Mouse (Mus musculus) brown adipose tissue, adult 24 weeks (tissue): ENCODE results near the gene Cracr2b. TPM values are rescaled to one million over a fixed set of nuclear protein-coding genes. Genes with fewer than 3 reads are reported as not detected.

ENCODE experiments used
- H3K27ac ChIP-seq: fragments of 200-500 bp; replicated peaks from 2 replicates; pipeline ENCODE4 v1.5.1; 2012; ENCODE audit warnings: low read depth, mild to moderate bottlenecking, low read length
- H3K4me1 ChIP-seq: fragments of 200-500 bp; 2 replicates; pipeline ENCODE4 v1.6.1; 2012; ENCODE audit warnings: low read length, mixed read lengths; ENCODE audit not compliant: control insufficient read depth, insufficient read depth, insufficient read length
- H3K4me3 ChIP-seq: fragments of 200-500 bp; 2 replicates; pipeline ENCODE4 v1.5.1; 2012; ENCODE audit warnings: low read depth, mild to moderate bottlenecking, low read length, moderate library complexity; ENCODE audit not compliant: insufficient read depth
- polyA plus RNA-seq: library from polyadenylated mRNA; stranded (reverse); fragments of >200 nt; gene quantifications from 2 replicates; pipeline ENCODE4 v1.2.4, GENCODE M21; 2012; ENCODE audit not compliant: missing spikeins, insufficient read depth, insufficient read length

Cracr2b gene
- polyA plus RNA-seq, 1 experiment: 9.8 TPM

DNA sequence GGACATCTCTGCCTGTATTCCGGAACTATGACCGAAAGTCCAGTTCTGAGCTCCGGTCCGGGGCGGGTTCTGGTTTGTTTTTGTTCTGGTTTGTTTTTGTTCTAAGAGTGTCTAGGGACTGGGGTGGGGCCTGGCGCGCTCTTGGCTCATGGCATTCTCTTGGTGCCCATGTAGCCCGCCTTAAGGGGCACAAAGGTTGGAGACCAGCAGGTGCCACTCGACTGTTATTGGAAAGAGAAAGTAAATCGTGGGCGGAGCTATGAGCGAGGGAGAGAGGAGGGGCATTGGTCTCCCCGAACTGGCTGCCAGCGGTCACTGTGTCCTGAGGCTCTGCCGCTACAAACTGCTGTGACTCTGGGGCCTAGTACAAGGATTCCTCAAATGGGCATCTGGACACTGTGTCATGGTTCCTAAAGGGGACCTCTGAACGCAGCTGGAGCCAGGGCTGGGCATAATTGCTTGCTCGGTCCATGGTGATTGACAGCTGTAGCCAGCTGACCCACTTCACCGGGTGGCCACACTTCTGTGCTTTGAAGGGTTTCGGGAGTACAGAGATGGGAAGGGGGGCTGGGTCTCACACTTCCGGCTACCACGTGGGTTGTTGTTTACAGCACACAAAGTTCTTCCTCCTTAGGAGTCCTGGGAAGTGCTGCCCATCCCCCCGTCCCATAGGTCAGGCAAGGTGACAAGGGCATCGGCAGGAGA is 5.1 kb upstream of the Cracr2b start:
- Histone ChIP-seq H3K27ac (peak overlapping the region; percentile 97), H3K4me3 (peak overlapping the region; percentile 91)

DNA sequence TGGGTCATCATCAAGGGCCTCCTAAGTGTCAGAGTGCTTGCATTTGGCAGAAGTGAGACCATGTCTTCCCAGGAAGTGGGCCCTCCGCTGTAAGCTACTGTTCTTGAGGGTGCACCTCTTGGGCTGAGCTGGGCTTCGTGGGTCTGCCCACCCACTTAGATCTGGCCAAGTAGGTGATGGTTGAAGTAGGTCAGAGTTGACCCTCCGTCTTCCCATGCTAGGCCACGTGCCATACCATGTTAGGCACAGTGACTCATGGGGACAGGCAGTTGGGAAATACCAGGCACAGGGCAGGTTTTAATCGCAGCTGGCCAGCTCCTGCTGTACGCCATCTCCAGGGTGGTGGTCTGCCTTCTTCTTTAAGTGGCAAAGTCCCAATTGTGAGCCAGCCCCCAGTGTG is 4.2 kb upstream of the Cracr2b start:
- peak overlapping the region; percentile 91 for H3K4me3 ChIP-seq
- H3K4me1 ChIP-seq: peaks cover 26% of the 10 kb centered on the region
- peak overlapping the region; percentile 97 for H3K27ac ChIP-seq

More for the DNA sequence above, 5.1 kb upstream of the Cracr2b start:
- peaks cover 24% of the 10 kb centered on the region for H3K4me1 ChIP-seq

DNA sequence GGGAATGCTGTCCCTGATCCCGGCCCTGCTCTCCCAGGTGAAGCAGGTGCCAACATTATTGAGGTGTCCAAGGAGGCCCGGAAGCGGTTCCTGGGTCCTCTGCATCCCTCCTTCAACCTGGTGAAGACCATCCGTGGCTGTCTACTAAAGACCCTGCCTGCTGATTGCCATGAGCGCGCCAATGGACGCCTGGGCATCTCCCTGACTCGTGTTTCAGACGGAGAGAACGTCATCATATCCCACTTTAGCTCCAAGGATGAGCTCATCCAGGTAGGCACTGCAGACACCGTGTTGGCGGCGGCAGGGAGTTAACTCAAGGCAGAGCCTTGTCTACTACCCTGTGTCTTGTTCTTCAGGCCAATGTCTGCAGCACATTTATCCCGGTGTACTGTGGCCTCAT is 3.7 kb upstream of the Cracr2b start:
- peaks cover 26% of the 10 kb centered on the region for H3K4me1 ChIP-seq
- peak overlapping the region; percentile 97 for H3K27ac ChIP-seq
- H3K4me3 ChIP-seq: peak overlapping the region; percentile 91

DNA sequence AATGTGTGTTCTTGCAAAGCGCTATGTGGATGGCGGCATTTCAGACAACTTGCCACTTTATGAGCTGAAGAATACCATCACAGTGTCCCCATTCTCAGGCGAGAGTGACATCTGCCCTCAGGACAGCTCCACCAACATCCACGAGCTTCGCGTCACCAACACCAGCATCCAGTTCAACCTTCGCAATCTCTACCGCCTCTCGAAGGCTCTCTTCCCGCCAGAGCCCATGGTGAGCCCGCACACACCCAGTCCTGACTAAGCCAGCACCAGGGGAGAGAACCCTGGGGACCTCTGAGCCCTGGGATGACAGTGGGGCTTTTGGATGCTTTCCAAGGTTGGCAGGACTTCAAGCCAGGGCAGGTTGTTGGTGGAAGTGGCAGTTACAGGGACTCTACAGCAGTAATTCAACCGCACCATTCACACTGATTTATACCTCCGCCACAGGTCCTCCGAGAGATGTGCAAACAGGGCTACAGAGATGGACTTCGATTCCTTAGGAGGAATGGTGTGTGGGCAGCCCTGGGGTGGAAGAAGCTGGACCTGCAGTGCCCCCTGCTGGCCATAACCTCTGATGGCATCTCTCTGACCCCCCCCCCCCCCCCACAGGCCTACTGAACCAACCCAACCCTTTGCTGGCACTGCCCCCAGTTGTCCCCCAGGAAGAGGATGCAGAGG is 2.8 kb upstream of the Cracr2b start:
- H3K27ac ChIP-seq: peak overlapping the region; percentile 97
- peaks cover 27% of the 10 kb centered on the region for H3K4me1 ChIP-seq
- H3K4me3 ChIP-seq: peak overlapping the region; percentile 4

DNA sequence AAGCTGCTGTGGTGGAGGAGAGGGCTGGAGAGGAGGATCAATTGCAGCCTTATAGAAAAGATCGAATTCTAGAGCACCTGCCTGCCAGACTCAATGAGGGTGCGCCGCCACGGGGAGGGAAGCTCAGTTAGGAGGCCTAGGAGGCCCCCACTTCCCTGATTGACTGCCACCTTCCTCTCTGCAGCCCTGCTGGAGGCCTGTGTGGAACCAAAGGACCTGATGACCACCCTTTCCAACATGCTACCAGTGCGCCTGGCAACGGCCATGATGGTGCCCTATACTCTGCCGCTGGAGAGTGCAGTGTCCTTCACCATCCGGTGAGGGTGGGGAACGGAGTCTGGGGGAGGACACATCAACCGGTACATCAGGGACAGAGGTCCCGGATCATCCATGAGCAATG is 2.2 kb upstream of the Cracr2b start:
- Histone ChIP-seq H3K27ac (peak overlapping the region; percentile 9; the same call in 1 of the 2 replicates), H3K4me1 (peaks cover 25% of the 10 kb centered on the region), H3K4me3 (no peak overlapping the region; the same call in 1 of the 2 replicates)

DNA sequence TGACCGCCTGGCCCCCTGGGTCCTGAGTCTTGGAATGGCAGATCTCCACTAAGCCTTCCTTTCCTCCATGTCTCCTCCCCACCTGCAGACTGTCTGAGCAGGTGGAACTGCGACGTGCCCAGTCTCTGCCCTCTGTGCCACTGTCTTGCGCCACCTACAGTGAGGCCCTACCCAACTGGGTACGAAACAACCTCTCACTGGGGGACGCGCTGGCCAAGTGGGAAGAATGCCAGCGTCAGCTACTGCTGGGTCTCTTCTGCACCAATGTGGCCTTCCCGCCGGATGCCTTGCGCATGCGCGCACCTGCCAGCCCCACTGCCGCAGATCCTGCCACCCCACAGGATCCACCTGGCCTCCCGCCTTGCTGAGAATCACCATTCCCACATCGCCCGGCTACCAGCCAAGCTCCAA is 1.6 kb upstream of the Cracr2b start:
- Histone ChIP-seq H3K4me1 (peaks cover 25% of the 10 kb centered on the region), H3K4me3 (no peak overlapping the region), H3K27ac (peak overlapping the region; percentile 9)

DNA sequence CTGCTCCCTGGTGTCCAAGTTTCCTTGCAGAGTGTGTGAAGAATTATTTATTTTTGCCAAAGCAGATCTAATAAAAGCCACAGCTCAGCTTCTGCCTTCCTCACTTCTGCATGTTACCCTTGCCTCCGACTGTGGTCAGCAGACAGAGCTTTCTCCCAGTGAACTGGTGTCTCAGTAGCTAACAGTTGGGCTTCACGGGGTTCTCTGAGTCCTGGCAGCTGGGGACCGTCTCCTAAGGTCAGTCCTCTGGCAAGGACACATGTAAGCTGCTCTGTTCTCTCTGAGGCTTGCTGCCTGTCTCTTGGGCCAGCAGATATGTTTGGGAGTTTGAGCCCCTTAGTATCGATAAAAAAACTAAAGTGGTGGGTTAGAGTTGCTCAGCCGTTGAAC is 898 bp upstream of the Cracr2b start:
- Histone ChIP-seq H3K27ac (peak overlapping the region; percentile 90), H3K4me3 (no peak overlapping the region), H3K4me1 (peaks cover 25% of the 10 kb centered on the region)

DNA sequence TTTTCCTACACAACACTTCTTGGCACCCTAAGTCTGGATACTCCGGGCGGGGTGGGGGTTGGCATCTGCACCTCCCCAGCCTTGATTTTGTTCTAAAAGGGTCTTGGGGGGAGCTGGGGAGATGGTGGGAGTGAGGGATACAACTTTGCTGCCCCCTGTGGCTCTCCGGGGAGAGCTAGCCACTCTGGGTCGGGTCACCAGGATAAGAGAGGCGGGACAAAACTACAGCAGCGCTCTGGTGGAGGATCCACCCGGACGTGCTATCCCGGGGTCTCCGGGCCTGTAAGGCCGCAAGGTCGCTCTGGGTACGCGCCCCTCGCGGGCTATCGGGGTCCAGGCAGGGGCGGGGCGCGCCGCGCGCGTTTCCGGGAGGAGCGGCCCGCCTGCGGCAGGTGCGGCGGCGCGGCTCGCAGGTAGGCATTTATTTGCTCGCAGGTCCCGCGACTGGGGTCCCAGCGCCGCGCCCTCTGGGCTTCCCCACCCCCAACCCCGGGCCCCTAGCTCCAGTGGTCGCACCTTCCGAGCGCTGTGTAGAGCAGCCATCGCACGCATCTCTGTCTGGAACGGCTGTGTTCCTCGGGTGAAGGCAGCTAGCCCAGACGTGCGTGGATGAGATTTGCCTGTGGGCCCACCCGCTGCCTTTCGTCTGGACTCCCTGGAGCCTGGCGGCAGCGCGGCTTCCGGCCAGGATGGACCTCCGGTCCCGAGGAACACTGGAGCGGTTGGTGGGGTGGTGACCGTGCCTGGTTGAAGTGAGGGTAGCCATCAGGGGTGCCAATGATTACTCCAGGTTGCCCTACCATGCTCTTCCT is 833 bp downstream of the Cracr2b start:
- Histone ChIP-seq H3K27ac (peak overlapping the region; percentile 90), H3K4me1 (peaks cover 26% of the 10 kb centered on the region), H3K4me3 (peak overlapping the region; percentile 66)

DNA sequence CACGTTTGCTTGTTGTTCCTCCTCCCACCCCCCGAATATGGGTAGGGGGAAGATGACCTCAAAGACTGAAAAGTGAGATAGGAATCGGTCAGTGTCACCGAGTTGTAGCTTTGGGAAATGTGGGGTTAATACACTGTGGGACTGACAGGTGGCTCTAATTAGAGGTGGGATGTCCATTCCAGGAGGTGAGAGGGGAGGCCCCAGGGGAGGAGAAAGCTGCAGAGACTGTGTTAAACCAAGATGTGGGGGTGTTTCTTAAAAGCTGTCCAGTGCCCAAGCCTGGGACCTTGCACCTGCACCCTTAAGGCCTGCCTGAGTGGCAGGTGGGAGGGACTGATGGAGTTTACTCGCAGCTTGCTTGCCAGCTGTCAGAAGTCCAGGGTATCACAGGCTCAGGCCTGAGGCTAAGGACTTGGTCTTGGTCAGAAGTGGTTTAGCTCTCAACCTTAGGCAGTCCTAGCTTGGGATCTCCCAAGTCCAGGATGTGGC is 1.5 kb downstream of the Cracr2b start:
- Histone ChIP-seq H3K4me3 (peak overlapping the region; percentile 66), H3K27ac (peak overlapping the region; percentile 90), H3K4me1 (peaks cover 25% of the 10 kb centered on the region)

DNA sequence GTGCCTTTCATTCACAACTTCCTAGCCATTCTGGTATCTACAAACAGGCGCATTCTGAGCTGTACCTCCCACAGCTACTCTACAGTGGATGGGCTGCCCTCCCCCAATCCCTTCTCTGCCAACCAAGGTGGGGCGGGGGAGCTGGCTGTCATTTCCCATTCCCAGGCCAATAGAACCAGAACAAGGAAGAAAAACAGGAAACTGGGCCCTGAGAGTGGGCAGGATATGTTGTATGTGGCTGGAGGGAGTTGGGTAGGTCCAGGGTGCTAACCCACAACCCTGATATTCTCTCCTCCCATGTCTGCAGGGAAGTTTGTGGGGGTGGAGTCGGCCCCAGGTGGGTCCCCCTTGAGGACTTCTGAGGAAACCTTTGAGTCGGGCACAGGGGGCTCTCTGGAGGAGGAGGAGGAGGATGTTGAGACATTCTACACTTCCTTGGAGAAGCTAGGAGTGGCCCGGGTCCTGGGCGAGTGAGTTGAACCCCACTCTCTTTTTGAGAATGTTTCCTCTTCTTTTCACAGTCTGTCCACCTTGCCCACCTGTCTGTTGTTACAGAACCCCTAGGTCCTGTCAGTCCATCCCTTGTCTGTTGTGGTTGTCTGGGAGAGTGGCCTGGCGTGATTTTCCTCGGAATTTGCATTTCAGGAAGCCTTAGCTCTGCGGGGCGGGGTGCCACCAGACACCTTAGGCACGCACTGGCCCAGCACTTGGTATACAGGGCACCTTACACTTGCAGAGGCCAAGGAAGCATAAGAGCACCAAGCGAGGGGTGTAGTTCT is 3.1 kb downstream of the Cracr2b start:
- peak overlapping the region; percentile 76 for H3K27ac ChIP-seq
- peaks cover 12% of the 10 kb centered on the region; the same call in 1 of the 2 replicates for H3K4me1 ChIP-seq
- peak overlapping the region; percentile 66 for H3K4me3 ChIP-seq

DNA sequence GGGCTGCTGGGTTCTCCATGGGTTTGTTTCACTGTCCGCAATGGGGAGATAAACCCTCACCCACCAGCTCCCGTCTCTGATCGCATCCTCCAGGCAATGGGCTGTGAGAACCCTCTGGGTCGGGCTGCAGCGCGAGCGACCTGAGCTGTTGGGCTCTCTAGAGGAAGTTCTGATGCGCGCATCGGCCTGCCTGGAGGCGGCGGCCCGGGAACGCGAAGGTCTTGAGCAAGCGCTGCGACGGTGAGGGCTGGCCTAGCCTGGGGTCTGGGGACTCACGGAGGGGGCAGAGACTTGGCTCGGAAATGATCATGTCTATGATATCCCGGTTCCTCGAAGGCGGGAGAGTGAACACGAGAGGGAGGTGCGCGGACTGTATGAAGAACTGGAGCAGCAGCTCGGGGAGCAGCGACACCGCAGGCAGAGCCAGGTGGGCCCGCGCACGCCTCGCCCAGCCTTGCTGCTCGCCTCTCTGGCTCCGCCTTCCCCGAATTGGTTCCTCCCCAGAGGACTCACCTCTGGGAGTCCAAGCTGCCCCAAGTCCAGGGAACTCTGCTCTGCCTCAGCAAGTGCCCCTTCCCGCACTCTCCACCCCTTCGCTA is 3.8 kb downstream of the Cracr2b start:
- H3K4me3 ChIP-seq: peak overlapping the region; percentile 66
- peaks cover 10% of the 10 kb centered on the region; the same call in 1 of the 2 replicates for H3K4me1 ChIP-seq
- H3K27ac ChIP-seq: peak overlapping the region; percentile 76

DNA sequence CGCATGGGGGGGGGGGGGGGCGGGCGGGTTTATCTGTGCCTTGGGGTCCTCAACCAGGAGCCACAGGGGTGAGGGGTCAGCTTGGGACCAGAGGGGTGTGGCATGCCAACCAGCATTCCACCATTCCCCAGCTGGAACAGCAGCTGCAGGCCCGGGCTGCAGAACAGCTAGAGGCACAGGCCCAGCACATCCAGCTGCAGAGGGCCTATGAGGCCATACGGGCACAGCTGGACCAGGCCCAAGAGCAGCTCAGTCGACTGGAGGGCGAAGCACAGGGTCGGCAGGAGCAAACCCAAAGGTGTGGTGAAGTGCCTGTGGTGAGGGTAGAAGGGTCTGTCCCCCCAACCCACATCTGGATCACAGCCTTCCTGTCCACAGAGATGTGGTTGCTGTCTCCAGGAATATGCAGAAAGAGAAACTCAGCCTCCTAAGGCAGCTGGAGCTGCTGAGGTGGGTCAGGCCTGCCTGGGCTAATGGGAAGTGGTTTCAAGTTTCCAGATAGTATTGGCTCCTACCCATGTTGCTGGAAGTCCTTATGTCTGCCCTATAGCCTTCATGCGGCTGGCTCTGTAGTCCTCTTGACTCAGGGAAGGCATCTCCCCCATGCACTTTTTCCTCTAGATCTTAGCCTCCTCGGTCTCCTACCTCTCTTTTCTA is 4.6 kb downstream of the Cracr2b start:
- Histone ChIP-seq H3K4me3 (peak overlapping the region; percentile 27), H3K27ac (no peak overlapping the region; the same call in 1 of the 2 replicates), H3K4me1 (peaks cover 10% of the 10 kb centered on the region; the same call in 1 of the 2 replicates)

DNA sequence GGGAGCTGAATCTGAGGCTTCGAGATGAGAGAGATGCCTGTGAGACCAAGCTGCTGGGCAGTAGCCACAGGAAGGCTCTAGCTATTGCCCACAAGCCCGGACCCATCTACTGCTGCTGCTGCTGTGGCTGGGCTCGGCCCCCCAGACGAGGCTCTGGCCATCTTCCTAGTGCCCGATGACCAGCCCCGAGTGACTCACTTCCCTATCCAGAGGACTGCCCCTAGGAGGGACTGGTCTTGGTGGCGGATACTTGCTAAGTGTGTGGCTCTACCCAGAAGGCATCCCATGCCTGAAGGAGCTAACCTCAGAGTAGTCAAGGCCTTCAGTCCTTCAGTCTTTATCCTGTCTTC is 5.1 kb downstream of the Cracr2b start:
- H3K4me1 ChIP-seq: peaks cover 7% of the 10 kb centered on the region; the same call in 1 of the 2 replicates
- H3K4me3 ChIP-seq: peak overlapping the region; percentile 27; the same call in 1 of the 2 replicates
- no peak overlapping the region; the same call in 1 of the 2 replicates for H3K27ac ChIP-seq
